Mouse (Mus musculus): ENCODE results near the gene Tox2. TPM values are rescaled to one million over a fixed set of nuclear protein-coding genes. Genes with fewer than 3 reads are reported as not detected.

Tox2 gene
- total RNA-seq, 2 experiments from 2014 or later: 0.42 to 1.6 TPM

GRCm38 (mm10) chr2:163370175-163370574, 167.2 kb downstream of the Tox2 start:
- no peak for DNase-seq

- DNase-seq: no peak
Measured at GRCm38 (mm10) chr2:163372627-163373026, 169.7 kb downstream of the Tox2 start.

Other genes with a start within 250 kb of the Tox2 start
- gene Sgk2, start 215.8 kb upstream of the Tox2 start, total RNA-seq (2021): not detected
- gene Ift52, start 185.8 kb upstream of the Tox2 start, total RNA-seq (2021): 10 to 100 TPM; 15.7 to 18.1 TPM
- gene Mybl2, start 148.4 kb upstream of the Tox2 start, total RNA-seq (2021): 1 to 10 TPM; 4.5 to 4.9 TPM
- not detected for gene Gtsf1l, start 115.3 kb upstream of the Tox2 start, total RNA-seq (2021)
- 100 to 1,000 TPM; 350 to 362 TPM for gene Jph2, start 194.9 kb downstream of the Tox2 start, total RNA-seq (2021)
- gene Oser1, start 221.6 kb downstream of the Tox2 start, total RNA-seq (2021): 10 to 100 TPM; 23.6 to 26.5 TPM
- gene Gdap1l1, start 235.4 kb downstream of the Tox2 start, total RNA-seq (2021): under 1 TPM; 0.14 to 0.34 TPM